Mouse (Mus musculus): Measurements from ENCODE around the gene Cyp3a59. TPM values are rescaled to one million over a fixed set of nuclear protein-coding genes. Genes with fewer than 3 reads are reported as not detected.
"Not testable (repeated sequence)": the region's sequence is repeated elsewhere in the genome, so short reads cannot be mapped to it uniquely, and the experiment has no call there.

Gene Cyp3a59
- total RNA-seq (2021): not detected
- long read RNA-seq, experiment 1: 0 reads
- long read RNA-seq, experiment 2: 0 reads

GRCm38 (mm10) chr5:146078945-146079344 is at the start of gene Cyp3a59:
Cyp3a59 (plus strand) TSS chr5:146079257.
- DNase-seq: not testable (repeated sequence)

GRCm38 (mm10) chr5:146070099-146070498 is 9.0 kb upstream of the Cyp3a59 start:
- DNase-seq: no peak

- no peak for DNase-seq
Measured at GRCm38 (mm10) chr5:146147903-146148302, 68.8 kb downstream of the Cyp3a59 start.

- DNase-seq: no peak
Measured at GRCm38 (mm10) chr5:146150454-146150853, 71.4 kb downstream of the Cyp3a59 start.

- DNase-seq: not testable (repeated sequence)
Measured at GRCm38 (mm10) chr5:146158326-146158725, 79.3 kb downstream of the Cyp3a59 start.

- DNase-seq: not testable (repeated sequence)
Measured at GRCm38 (mm10) chr5:146160439-146160838, 81.4 kb downstream of the Cyp3a59 start, which contains the start of gene Gm5565. Gm5565 (minus strand) TSS chr5:146160539.

Other genes with a start within 250 kb of the Cyp3a59 start
- 1 to 10 TPM in 1 of 2 experiments, not detected in 1; 1.9 TPM for gene Cyp3a11, start 199.3 kb upstream of the Cyp3a59 start, total RNA-seq (2021)
- under 1 TPM in 1 of 2 experiments, not detected in 1; 0.40 TPM for gene Cyp3a25, start 69.6 kb upstream of the Cyp3a59 start, total RNA-seq (2021)
- gene Gm5565, start 81.3 kb downstream of the Cyp3a59 start, total RNA-seq (2021): not detected
- not detected for gene Gm6309, start 91.5 kb downstream of the Cyp3a59 start, total RNA-seq (2021)
- under 1 TPM; 0.53 to 0.95 TPM for gene 1700001J03Rik, start 106.0 kb downstream of the Cyp3a59 start, total RNA-seq (2021)
- gene Rnf6, start 142.3 kb downstream of the Cyp3a59 start, total RNA-seq (2021): 10 to 100 TPM; 49.3 to 60.3 TPM
- 10 to 100 TPM; 43.0 to 78.1 TPM for gene Cdk8, start 152.0 kb downstream of the Cyp3a59 start, total RNA-seq (2021)

All from adrenal gland, postnatal 36 days (tissue).